Mouse (Mus musculus) mammary gland, adult 2 months (tissue): Measurements from ENCODE around the gene Fam161b. TPM values are rescaled to one million over a fixed set of nuclear protein-coding genes. Genes with fewer than 3 reads are reported as not detected.

ENCODE experiments used
- polyA plus RNA-seq: library from polyadenylated mRNA; depleted of rRNA; stranded (reverse); fragments of >200 nt; gene quantifications from 2 replicates; pipeline ENCODE4 v1.2.3, GENCODE M21; 2012; ENCODE audit warnings: low replicate concordance; rRNA removed

The Fam161b gene
- 0.73 and 1.6 TPM in 2 replicates for polyA plus RNA-seq

DNA sequence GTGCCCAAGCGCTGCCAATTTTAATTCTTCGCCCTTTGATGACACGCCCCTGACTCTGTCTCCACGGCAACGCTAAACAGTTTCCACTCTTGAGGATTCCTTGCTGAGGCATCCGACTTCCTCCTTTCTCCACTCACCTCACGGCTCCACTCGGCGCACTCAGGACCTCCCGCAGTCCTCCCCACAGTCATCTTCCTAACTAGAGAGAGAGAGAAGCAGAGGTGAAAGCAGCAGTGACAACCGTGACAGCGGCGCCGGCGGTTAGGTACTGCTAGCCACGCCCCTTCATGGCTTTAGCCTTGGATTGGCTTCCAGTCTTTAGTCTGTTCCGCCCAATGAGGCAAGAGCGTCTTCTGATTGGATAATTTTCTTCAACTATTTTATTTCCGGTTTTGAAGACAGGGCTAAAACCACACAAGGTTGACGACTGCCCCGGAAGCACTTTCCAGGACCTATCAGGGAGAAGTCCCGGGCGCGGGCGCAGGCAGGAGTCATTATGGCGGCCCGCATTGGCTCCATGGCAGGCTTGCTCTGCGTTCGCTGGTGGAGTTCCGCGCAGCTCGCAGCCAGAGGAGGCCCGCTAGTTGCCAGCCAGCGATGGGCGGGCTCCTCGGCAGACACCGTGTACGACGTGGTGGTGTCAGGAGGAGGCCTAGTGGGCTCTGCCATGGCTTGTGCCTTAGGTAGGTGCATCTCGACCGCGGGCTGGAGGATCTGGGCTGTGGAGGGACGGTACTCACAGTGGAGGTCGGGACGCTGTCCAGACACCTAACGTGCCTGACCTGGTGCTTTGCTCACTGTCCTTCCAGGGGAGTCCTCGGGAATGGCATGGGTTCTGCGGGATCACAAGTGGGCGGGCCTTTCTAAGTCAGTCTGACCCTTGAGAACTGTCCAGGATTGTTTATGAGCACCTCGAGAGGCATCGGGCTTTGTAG, at the start of gene Fam161b, which contains the start of gene Coq6:
Fam161b (minus strand) TSS at position 279 of the 935 bp plus-strand sequence.
Coq6 (plus strand) TSS at position 103 of the 935 bp plus-strand sequence.

DNA sequence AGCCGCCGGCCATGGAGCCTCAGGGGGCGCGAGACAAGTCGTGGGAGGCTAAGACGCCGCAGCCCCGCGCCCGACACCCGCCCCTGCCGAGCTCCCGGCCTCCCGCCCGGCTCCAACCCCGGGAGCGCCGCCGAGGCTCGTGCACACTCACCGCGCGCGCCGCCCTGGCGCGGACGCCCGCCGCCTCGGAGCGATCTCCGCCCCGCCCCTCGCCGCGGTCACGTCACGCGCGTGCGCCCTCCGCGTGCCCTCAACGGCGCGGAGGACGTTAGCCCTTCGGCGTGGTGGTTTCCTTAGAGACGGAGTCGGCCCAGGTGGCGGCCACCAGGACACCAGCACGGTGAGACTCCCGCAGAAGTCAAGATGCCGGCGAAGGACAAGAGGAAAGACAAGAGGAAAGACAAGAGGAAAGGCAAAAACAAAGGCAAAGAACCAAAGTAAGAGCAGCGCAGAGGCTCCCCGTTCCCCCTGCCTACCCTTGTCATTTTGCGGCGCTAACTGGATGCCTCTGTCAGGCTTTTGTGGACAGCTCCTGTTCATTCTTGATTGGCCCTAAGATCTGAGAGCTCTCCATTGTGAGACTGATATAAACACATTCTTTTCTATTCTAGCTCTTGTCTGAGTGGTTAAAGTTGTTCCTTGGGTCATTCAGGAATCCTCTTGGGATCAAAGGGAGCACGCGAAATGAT, 47.3 kb upstream of the Fam161b start, which contains the start of the genes Entpd5 and Bbof1:
Entpd5 (minus strand) TSS at position 211 of the 689 bp plus-strand sequence.
Bbof1 (plus strand) TSS at position 253 of the 689 bp plus-strand sequence.

DNA sequence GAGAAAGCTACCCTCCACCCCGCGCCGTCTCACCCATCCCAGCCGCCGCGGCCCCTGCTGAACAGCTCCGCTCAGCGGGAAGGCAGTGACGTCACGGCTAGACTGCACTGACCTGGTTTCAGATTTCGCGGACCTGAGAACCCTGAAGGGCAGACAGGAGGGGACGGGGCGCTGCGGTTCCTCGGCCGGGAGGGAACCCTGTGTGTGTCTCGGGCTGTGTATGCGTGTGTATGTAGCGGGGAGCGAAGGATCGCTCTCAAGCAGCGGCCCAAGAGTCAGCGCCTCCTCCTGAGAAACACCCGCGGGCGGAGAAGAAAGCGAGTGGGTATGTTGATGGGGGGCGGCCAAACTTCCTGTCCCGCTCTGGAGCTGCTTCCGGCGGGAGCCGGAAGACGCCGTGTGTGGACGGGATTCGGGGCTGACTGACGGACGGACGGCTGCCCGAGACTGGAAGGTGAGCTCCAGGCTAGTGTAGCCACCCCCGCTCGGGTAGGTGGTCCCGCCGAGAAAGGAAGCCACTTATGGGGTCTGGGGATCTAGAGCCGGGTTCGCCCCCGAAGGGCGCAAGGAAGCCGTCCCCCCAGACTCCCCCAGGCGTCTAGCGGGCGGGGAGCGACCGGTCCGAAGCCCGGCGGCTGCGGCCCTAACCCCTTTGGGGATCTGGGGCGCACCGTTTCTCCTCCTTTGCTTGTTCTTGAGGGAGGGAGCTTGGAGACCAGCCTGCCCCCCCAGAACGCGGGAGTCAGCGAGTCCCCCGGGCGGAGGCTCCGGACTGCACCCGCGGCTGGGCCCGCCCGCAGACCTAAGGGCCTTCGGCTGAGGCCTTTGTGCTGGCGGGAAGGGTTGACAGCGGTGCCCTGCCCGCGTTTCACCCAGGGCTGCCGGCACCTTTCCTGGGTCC, 44.7 kb downstream of the Fam161b start, which contains the start of gene Zfp410:
Zfp410 (plus strand) TSS at position 132 of the 901 bp plus-strand sequence.

Other genes with a start within 250 kb of the Fam161b start
- 2.0 and 3.9 TPM in 2 replicates for gene Dnal1, start 247.5 kb downstream of the Fam161b start, polyA plus RNA-seq
- 0.14 and 0.23 TPM in 2 replicates for gene Pnma1, start 213.3 kb downstream of the Fam161b start, polyA plus RNA-seq
- 16.9 and 31.0 TPM in 2 replicates for gene Elmsan1, start 143.0 kb downstream of the Fam161b start, polyA plus RNA-seq
- 9.0 and 17.3 TPM in 2 replicates for gene Ptgr2, start 76.6 kb downstream of the Fam161b start, polyA plus RNA-seq
- gene Zfp410, start 45.0 kb downstream of the Fam161b start, polyA plus RNA-seq = 14.3 and 25.5 TPM in 2 replicates
- 56.7 and 97.7 TPM in 2 replicates for gene Coq6, start 176 bp downstream of the Fam161b start, polyA plus RNA-seq
- 9.5 and 21.1 TPM in 2 replicates for gene Entpd5, start 47.2 kb upstream of the Fam161b start, polyA plus RNA-seq
- gene Bbof1, start 47.2 kb upstream of the Fam161b start, polyA plus RNA-seq = 0.11 and 0.32 TPM in 2 replicates
- gene Rnf113a2, start 55.4 kb upstream of the Fam161b start, polyA plus RNA-seq = 2.7 and 4.5 TPM in 2 replicates
- gene Aldh6a1, start 89.2 kb upstream of the Fam161b start, polyA plus RNA-seq = 47.1 and 147 TPM in 2 replicates
- 10.2 and 27.2 TPM in 2 replicates for gene Lin52, start 89.6 kb upstream of the Fam161b start, polyA plus RNA-seq
- not detected in 2 replicates for gene Vsx2, start 207.9 kb upstream of the Fam161b start, polyA plus RNA-seq